Mouse (Mus musculus) urinary bladder, postnatal 36 days (tissue): ENCODE measurements around the gene Tnrc6c.
A peak's percentile ranks its signal among the peaks of the same experiment; 100 is the strongest.

Experiments
- DNase-seq, 2 experiments: peaks; one replicate each; pipeline ENCODE4 v3.0.0; 2022; ENCODE audit warnings: low spot score in 2 of 2, mixed read lengths in 1 of 2

Tnrc6c gene

GRCm38 (mm10) chr11:117653491-117654351 lies at the start of gene Tnrc6c:
Tnrc6c (plus strand) TSS chr11:117654289.
- DNase-seq, result peak in 1 of 2 experiments; percentile 60

- DNase-seq, result no peak
Measured at GRCm38 (mm10) chr11:117606137-117606536, 48.0 kb upstream of the Tnrc6c start.

DNA sequence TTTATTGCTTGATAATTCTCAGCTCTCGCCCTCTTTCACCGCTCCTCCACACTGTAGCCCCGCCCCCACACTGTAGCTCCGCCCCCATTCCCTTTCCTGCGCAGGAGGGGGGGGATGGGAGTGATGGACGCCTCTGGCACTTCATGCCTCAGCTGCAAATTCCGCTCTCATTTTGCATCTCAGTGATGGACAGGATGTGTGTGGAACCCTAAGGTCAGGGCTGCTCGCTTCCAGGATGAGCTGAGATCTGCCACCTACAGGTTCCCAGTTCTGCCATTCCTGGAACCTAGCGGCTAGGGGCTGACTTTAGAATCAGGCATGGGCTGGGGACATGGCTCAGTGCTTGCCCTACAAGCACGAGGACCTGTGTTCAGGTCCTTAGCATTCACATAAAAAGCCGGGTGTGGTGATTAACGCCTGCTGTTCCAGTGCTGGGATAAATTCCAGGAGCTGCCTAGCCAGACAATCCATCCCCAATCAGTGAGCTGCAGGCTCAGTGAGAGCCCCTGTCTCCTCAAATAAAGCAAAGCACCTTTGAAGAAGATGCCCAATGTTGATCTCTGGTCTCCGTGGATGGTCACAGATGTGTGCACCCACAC lies 47.4 kb upstream of the Tnrc6c start:
- no peak for DNase-seq

DNA sequence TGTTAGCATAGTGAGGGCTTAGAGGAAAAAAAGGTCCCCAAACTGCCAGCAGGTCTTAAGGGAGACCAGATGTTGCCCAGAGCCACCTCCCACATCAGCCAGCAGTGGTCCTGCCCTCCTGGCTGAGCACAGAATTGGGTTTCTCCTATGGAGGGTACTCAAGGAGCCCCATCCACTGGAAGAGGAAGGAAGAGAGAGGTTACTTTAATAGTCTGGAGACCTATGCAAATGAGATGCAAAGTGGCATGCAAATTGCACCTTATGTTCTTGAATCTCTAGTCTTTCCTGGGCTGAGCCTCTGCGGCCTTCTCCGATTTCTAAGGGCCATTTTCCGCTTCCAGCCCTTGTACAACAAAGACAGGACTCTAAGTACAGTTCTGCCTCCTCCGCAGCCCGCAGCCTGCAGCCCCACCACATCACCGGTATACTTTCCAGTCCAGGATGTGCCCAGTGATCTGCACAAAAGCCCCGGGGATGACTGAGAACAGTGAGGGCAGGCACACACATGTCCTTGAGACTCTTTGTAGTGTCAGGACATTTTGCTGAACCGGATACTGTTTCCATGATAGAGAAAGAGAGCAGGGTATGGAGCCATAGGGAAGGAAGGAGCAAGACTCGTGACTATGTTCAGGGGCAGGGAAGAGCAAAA lies 45.8 kb upstream of the Tnrc6c start:
- no peak for DNase-seq

- DNase-seq, result no peak
Measured at GRCm38 (mm10) chr11:117608976-117609375, 45.1 kb upstream of the Tnrc6c start.

GRCm38 (mm10) chr11:117610589-117610988 lies 43.5 kb upstream of the Tnrc6c start:
- DNase-seq, result no peak

DNA sequence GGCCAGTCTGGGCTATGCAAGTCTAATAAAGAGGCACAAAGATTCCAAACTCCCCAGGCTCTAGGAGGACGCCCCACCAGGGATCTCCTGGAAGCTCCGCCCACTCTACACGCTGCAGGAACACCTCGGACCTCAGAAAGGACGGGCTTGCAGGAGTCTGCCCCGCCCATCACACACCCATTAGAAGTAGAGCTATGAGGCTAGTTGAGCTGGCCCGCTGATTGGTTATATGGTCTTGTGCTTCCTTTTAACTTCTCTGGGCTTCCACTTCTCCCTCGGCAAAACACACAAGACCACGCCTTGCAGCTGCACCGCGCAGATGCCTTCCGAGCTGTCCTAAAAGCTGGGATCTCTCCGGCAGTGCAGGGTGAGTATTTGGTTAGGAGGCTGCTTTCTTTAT lies 43.0 kb upstream of the Tnrc6c start:
- peak; percentile 50 to 62 for DNase-seq

DNA sequence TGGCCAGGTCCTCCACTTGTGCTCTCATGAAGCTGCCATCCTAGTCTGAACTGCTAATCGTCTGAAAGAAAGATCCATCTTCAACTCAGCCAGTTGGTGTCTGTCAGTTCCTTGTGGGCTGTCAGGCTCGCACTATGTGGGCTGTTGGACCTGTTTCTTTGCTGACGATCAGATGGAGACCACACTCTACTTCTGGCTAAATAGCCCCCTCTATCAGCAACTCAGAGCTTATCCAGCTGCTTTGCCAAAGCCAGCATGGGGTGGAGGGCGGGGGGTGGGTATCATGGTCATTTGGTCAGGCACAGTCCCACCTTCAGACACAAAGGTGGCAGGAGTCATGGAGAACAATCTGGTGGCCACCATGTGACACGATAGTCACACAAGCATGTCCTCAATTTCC lies 42.2 kb upstream of the Tnrc6c start:
- DNase-seq, result no peak

DNA sequence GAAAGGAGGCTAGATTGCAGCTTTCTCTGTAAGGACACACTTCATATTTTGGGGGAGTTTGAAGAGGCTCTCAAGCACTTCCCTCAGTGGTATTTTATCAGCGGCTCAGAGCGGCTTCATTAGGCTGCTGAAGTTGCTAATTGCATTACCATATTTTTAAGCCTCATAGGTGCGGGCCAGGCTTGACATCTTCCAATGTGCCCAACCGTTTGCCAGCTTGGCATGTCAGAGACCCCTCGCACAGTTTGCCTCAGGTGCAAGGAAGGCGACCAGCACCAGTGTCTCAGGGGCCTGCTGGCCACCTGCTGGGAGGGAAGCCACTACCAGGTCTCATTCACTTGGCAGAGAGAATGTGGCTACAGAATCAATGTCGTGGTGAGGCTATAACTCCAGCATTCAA lies 41.2 kb upstream of the Tnrc6c start:
- DNase-seq, result no peak

DNA sequence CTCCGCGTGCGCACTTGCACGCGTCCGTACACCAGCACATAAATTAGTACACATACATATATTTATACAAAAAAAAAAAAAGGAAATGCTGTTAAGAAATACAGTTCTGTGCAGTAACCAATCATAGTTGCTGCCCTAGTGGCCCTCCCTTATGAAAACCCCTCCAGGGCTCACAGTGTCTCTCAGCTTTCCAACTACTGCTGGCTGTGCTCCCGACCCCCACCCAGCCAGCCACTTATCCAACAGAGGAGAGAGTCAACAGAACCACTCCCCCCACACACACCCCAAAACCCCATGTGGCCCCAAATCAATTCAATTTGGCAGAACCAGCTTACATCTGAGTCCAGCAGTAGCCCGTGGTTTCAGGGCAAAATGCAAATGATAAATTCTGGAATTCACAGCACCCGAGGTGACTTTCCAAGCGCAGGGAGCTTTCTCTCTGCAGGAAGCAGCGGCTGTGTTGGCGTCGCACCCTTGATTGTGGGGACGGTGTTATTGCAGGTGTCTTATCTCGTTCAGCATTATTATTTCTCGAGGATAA lies 36.7 kb upstream of the Tnrc6c start:
- no peak for DNase-seq

DNA sequence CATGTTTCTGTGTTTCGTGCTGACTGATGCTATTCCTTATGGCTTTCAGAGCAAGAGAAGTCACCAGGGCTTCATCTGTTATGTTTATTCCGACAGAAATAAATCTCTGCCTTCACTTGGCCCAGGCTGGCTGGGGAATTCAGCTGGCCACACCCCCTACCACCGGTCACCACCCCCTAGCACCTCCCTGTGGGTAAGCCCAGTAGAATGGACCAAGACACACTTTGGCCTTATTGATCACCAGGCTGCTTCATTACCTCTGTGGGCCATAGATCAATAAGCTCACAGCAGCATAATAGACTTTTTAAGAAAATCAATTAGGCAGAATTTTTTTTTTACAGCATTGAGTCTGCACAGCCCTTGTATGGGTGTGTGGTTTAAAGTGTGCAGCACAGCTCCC lies 35.9 kb upstream of the Tnrc6c start:
- DNase-seq, result no peak

DNA sequence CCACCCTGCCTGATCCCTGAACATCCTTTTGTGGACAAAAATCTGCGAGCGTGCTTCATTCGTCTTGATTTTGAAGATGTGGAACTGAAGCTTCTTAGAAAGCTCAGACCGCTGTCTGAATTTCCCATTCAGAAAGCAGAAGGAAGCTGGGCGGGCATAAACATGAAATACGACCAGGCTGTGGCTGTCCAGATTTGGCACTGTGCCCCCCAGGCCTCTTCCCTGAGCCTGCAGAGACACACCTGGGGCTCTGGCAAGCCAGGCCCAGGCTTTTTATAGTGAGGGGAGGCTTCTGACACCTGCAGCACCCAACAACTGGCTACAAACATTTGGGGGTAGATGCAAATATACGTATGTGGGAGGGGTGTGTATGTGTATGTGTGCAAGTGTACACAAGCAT lies 35.3 kb upstream of the Tnrc6c start:
- DNase-seq, result no peak

DNA sequence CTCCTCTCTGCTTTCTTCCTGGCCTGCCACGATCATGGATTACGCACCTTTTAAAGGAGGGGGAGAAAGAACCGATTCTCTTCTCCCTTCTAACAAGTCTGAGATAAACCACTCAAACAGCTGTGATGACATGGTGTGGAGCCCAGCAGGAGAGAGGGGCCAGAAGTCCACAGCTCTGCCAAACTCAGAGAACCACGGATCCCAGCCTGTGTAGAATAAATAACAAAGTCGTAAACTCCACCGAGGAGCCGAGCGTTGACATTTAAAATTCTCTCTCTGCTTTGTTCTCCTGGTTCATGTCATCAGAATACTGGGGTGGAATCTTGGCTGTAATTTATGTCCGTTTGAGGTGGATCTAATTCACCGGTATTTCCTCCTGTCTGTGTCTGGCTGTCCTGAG lies 34.5 kb upstream of the Tnrc6c start:
- DNase-seq, result no peak

- no peak for DNase-seq
Measured at GRCm38 (mm10) chr11:117625196-117625595, 28.9 kb upstream of the Tnrc6c start.

DNA sequence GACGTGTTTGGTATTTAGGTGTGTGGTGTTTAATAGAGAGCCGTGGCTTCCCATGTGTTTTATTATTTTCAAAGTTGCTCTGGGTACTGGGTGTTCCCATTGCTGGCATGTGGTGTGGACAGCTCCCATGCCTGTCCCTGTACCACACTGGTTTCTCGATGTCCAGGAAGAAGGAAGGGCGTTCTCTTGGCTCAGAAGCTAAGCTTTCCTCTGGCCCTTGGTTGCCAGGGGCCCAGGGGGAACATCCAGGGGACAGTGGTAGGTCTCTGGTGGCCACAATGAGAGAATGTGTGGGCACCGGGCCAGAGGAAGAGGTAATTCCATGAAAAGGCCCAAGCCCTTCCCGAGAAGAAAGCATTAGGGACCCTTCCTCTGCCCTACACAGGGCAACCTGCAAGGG lies 27.5 kb upstream of the Tnrc6c start:
- peak in 1 of 2 experiments; percentile 40 for DNase-seq

DNA sequence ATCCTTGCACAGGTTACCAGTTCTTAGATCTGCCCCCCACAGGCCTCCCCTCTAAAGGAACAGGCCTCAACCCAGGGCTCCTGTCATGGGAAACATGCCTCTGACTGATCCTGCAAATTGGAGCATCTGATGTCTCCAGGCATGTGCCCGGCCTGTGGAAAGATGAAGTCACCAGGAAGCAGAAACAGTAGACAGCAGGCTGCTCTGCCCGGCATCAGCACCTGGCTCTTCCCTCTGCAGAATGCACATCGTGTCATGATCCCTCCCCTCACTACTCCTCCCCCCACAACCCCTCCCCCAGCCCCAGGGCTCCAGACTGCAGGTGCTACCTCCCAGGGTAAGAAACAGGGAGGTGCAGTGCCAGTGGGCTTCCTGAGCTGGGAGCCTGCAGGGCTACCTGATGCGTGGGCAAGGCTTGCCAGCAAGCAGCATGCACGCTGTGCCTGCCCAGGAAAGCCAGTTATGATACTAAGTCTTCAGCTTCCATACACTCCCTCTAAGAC lies 27.0 kb upstream of the Tnrc6c start:
- DNase-seq, result no peak

GRCm38 (mm10) chr11:117627746-117628311 lies 26.3 kb upstream of the Tnrc6c start:
- no peak for DNase-seq

DNA sequence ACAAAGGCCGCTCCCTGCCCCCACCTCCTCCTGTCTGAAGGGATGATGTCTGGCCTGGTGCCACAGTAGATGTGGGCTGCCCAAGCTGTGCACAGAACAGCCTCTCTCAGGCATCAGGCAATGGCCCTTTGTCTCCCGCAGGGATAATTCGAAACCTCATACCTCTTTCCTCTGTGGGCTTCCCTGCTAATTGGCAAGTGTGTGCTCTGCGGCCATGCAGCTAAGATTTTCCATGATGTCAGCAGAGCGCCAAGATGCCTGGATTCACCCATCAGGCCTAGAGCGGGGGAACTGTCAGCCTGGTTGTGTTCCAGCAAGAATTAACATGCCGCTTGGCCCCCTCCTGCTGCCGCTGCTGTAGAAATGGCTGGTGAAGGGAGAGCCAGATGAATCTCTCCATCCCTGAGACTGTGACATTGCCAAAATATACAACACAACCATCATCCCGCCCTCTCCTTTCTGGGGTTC lies 25.7 kb upstream of the Tnrc6c start:
- no peak for DNase-seq

- no peak for DNase-seq
Measured at GRCm38 (mm10) chr11:117629865-117630264, 24.2 kb upstream of the Tnrc6c start.

DNA sequence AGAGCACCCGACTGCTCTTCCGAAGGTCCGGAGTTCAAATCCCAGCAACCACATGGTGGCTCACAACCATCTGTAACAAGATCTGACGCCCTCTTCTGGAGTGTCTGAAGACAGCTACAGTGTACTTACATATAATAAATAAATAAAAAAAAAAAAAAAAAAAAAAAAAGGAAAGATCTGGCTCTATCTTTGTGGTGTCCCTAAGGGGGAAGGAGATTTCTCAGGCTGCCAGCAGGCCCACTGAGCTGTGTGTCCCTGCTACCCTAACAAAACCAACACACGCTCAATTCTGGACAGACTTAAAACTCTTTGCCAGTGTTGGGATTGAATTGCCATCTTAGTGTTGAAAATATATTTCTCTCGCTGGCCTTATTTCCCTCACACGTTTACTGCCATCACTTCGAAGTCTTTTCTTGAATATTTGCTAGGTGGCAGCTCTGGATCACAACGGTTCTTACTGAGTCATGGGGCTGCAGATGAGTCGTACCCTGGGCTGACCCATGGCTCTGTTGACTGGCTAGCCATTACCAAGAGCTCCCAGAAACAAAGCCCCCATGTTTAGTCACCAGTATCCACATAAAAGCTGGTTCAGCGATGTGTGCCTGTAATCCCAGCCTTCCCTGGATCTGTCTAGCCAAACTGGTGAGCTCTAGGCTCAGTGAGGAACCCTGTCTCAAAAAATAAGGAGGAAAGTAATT lies 23.1 kb upstream of the Tnrc6c start:
- no peak for DNase-seq

GRCm38 (mm10) chr11:117633310-117633709 lies 20.8 kb upstream of the Tnrc6c start:
- DNase-seq, result no peak
